Mouse (Mus musculus) heart, embryonic 14.5 days (tissue): ENCODE data around the gene Smad9. TPM values are rescaled to one million over a fixed set of nuclear protein-coding genes. Genes with fewer than 3 reads are reported as not detected.

Experiments
- ATAC-seq: fragments of 200-750 bp; cut with Nextera tagmentation; 2 replicates; pipeline ENCODE4 v1.8.0; 2017; ENCODE audit warnings: low read depth, moderate TSS enrichment; ENCODE audit not compliant: insufficient number of reproducible peaks, insufficient read depth, low FRiP score
- H3K27ac ChIP-seq, 2 experiments: fragments of 200-500 bp in 1 of 2; fragments of 300-500 bp in 1 of 2; sonication (generic) in 1 of 2; replicated peaks in 1 of 2; 2 replicates each; pipeline ENCODE4 v1.5.1; 2012 to 2014; ENCODE audit warnings: low read depth in 2 of 2, low read length in 2 of 2, control low read depth in 1 of 2, mild to moderate bottlenecking in 1 of 2, mixed read lengths in 1 of 2; ENCODE audit not compliant: control insufficient read depth in 1 of 2, insufficient read depth in 1 of 2
- H3K27me3 ChIP-seq: fragments of 300-500 bp; sonication (generic); 2 replicates; pipeline ENCODE4 v1.6.1; 2014; ENCODE audit warnings: mild to moderate bottlenecking, low read length, control low read depth; ENCODE audit not compliant: control insufficient read depth, insufficient read depth
- H3K36me3 ChIP-seq: fragments of 300-500 bp; sonication (generic); 2 replicates; pipeline ENCODE4 v1.6.1; 2014; ENCODE audit warnings: mild to moderate bottlenecking, control low read depth, low read length, mixed read lengths; ENCODE audit not compliant: control insufficient read depth, insufficient read depth
- H3K4me1 ChIP-seq, 2 experiments: fragments of 200-500 bp in 1 of 2; fragments of 300-500 bp in 1 of 2; sonication (generic) in 1 of 2; 2 replicates each; pipeline ENCODE4 v1.6.1; 2012 to 2014; ENCODE audit warnings: low read length in 2 of 2, control low read depth in 1 of 2, mixed read lengths in 1 of 2; ENCODE audit not compliant: control insufficient read depth in 2 of 2, insufficient read depth in 2 of 2
- H3K4me2 ChIP-seq: fragments of 300-500 bp; sonication (generic); 2 replicates; pipeline ENCODE4 v1.6.1; 2014; ENCODE audit warnings: mild to moderate bottlenecking, low read length
- H3K4me3 ChIP-seq, 2 experiments: fragments of 200-500 bp in 1 of 2; fragments of 300-500 bp in 1 of 2; sonication (generic) in 1 of 2; 2 replicates each; pipeline ENCODE4 v1.5.1; 2012 to 2014; ENCODE audit warnings: low read length in 2 of 2, mild to moderate bottlenecking in 2 of 2, control low read depth in 1 of 2, low read depth in 1 of 2, moderate library complexity in 1 of 2; ENCODE audit not compliant: control insufficient read depth in 1 of 2, insufficient read depth in 1 of 2
- H3K9ac ChIP-seq: fragments of 300-500 bp; sonication (generic); 2 replicates; pipeline ENCODE4 v1.6.1; 2014; ENCODE audit warnings: mild to moderate bottlenecking, low read length
- H3K9me3 ChIP-seq: fragments of 300-500 bp; sonication (generic); 2 replicates; pipeline ENCODE4 v1.6.1; 2016; ENCODE audit warnings: low read length, control low read depth; ENCODE audit not compliant: control insufficient read depth
- WGBS: fragments of 180-500 bp; shearing (Covaris S2); extraction: QIAGEN DNeasy Blood & Tissue Kit; methylation state at CpG from one replicate; pipeline ENCODE4 v1.1.7; 2014; 5-methylcytosine and 5-hydroxymethylcytosine counted together
- polyA plus RNA-seq: library from polyadenylated mRNA; unstranded; fragments of >200 nt; fragmentation: Nextera tagmentation; extraction: Ambion mirVana; gene quantifications from 2 replicates; pipeline ENCODE4 v1.2.1, GENCODE M21; 2014

The Smad9 gene
- polyA plus RNA-seq, 1 experiment from 2014 or later: 1.4 TPM

DNA sequence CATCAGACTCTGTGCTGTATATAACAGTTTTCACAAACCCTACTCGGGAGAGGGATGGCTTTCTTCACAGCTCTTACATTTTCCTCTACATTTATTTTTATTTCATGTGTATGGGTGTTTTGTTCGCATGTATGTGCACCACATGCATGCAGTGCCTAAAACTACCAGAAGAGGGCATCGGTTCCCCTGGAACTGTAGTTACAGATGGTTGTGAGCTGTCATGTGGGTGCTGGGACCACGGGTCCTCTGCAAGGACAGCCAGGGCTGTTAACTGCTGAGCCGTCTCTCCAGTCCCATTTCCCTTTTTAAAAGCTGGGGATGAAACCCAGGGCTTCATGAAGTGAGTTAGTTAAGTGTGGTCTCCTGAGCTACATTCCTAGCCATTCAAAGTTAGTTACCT lies 40.0 kb downstream of the Smad9 start:
- peaks cover 5% of the 10 kb centered on the region for H3K36me3 ChIP-seq
- H3K4me2 ChIP-seq: no peak overlapping the region
- no peak for ATAC-seq
- no peaks in the 10 kb centered on the region for H3K27me3 ChIP-seq
- no peak overlapping the region for H3K9ac ChIP-seq
- H3K9me3 ChIP-seq: peaks cover 8% of the 10 kb centered on the region; the same call in 1 of the 2 replicates
- no peak overlapping the region for H3K27ac ChIP-seq
- H3K4me3 ChIP-seq: no peak overlapping the region
- H3K4me1 ChIP-seq: peaks cover 3 to 11% of the 10 kb centered on the region in 2 experiments
- 89% methylated on average over 5 of the region's 5 CpGs for whole genome bisulfite sequencing

DNA sequence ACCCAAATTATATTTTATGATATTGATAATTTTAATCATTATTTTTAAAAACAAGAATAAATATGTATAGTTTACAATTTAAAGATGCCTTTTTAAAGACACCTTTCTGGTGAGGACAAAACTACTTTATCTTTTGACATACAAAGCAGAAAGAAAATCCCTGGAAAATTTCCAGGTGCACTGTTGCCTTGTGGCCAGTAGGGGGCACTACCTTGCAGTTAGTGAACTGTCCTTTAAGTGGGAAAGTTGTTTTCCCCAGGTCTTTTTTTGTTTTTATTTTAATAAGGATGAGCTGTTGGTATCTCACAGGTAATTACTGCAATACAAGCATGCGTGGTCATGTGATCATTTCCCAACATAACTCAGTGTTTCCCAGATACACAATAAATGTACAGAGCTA lies 40.4 kb downstream of the Smad9 start:
- no peak overlapping the region for H3K4me2 ChIP-seq
- no peak overlapping the region for H3K27ac ChIP-seq
- H3K9me3 ChIP-seq: peaks cover 8% of the 10 kb centered on the region; the same call in 1 of the 2 replicates
- ATAC-seq: no peak
- no peaks in the 10 kb centered on the region for H3K27me3 ChIP-seq
- H3K36me3 ChIP-seq: peaks cover 5% of the 10 kb centered on the region
- 91% methylated on average over 1 of the region's 1 CpGs for WGBS
- H3K4me1 ChIP-seq: peaks cover 3 to 11% of the 10 kb centered on the region in 2 experiments
- no peak overlapping the region for H3K9ac ChIP-seq
- no peak overlapping the region for H3K4me3 ChIP-seq

DNA sequence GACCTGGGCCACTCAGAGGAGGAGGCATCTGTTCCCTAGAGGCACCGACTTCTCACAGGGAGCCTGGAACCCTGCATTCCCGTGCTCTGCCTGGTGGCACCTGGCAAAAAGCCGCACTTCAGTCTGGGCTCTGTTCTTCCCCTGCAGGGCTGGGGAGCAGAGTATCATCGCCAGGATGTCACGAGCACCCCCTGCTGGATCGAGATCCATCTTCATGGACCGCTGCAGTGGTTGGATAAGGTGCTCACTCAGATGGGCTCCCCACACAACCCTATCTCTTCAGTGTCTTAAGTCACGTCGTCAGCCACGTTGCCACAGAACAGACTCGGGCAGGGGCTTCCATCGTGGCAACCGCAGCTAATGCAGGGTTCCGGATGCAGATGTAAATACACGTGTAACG lies 41.8 kb downstream of the Smad9 start:
- Histone ChIP-seq H3K36me3 (peaks cover 6% of the 10 kb centered on the region), H3K9me3 (peaks cover 8% of the 10 kb centered on the region; the same call in 1 of the 2 replicates), H3K4me1 (peaks cover 3 to 11% of the 10 kb centered on the region in 2 experiments), H3K27me3 (no peaks in the 10 kb centered on the region), H3K9ac (no peak overlapping the region), H3K4me2 (peak overlapping the region; percentile 25; the same call in 1 of the 2 replicates), H3K27ac (no peak overlapping the region), H3K4me3 (no peak overlapping the region)
- 33% methylated on average over 16 of the region's 16 CpGs for WGBS
- no peak for ATAC-seq

DNA sequence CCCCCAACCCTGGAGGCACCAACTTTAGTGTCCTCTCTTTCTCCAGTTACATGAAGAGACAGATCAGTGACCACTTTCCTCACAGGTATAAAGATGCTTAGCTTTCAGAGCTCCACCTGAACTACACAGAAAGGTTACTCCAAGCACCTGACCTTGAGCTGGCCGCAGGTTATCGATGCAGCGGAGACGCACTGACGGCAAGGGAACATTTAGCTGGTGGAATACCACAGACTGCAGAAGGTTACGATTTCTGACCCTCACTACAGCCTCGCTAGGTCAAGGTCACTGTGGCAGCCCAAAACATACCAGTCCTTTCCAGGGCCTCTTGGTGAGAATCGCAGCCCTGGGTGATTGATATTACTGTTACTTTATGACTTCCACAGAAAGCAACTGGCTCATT lies 48.3 kb downstream of the Smad9 start:
- H3K4me3 ChIP-seq: no peak overlapping the region
- H3K9me3 ChIP-seq: no peaks in the 10 kb centered on the region
- ATAC-seq: no peak
- no peak overlapping the region for H3K27ac ChIP-seq
- H3K36me3 ChIP-seq: peaks cover 27% of the 10 kb centered on the region
- no peak overlapping the region for H3K4me2 ChIP-seq
- H3K27me3 ChIP-seq: no peaks in the 10 kb centered on the region
- no peak overlapping the region for H3K9ac ChIP-seq
- peaks cover 3% of the 10 kb centered on the region in 2 experiments; a peak in 2 of 4 replicates for H3K4me1 ChIP-seq
- WGBS: 92% methylated on average over 8 of the region's 8 CpGs

DNA sequence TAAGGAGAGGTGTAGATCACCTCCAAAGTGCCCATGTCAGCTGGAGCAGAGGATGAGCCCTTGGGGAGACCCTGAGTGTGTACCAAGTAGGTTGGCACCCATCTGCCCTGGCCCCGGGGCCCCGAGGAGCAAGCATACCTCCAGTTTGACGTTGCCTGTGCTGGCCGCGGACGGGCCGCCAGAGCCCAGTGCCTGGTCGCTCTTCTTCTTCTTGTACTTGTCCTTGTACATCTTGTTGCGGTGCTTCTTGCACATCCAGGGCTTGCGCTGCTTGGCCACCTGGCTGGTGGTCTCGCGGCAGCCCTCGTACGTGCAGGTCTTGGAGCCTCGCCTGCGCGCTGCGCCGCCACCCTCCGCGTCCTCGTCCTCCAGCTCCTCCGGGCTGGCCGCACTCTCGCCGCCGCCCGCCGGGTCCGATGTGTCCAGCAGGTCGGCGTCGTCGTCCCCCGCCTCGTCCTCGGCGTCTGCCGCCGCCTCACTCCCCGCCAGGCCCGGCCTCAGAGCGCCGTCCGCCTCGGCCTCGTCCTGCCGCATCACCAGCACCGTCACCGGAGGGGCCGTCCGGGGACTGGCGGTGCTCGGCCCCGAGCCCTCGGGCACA lies 51.8 kb downstream of the Smad9 start:
- H3K9ac ChIP-seq: peak overlapping the region; percentile 96
- peaks cover 26% of the 10 kb centered on the region for H3K36me3 ChIP-seq
- peak overlapping the region; percentile 96 for H3K4me2 ChIP-seq
- no peaks in the 10 kb centered on the region for H3K27me3 ChIP-seq
- H3K4me1 ChIP-seq: peaks cover 3% of the 10 kb centered on the region in 2 experiments; a peak in 2 of 4 replicates
- WGBS: under 1% methylated on average over 55 of the region's 56 CpGs
- H3K4me3 ChIP-seq: peak overlapping the region; percentile 85 to 95
- peak; percentile 77 for ATAC-seq
- H3K27ac ChIP-seq: peak overlapping the region; percentile 81 to 93
- H3K9me3 ChIP-seq: no peaks in the 10 kb centered on the region

DNA sequence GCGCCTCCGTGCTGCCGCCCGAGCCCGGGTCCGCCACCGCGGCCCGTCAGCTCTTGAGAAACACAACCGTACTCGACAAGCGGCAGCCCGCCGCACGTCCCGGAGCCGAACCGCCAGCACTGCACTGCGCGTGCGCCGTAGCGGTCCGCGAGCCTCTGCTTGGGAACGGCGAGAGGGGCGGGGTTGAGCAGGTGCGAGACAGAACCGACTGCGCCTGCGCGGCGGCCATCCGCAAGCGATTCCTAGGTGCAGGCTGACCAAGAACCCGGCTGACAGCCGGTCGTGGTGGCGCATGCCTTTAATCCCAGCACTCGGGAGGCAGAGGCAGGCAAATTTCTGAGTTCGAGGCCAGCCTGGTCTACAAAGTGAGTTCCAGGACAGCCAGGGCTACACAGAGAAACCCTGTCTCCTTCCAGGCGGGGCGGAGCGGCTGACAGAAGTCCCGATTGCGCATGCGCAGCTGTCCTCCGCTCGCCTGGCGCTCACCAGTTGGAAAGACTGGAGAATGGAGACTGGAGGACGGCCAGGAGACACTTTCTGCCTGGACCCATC lies 52.4 kb downstream of the Smad9 start, which contains the start of gene Rfxap:
Gene Rfxap, minus strand, starts transcription at position 126 of the 552 bp plus-strand sequence.
- WGBS: under 1% methylated on average over 52 of the region's 52 CpGs
- Histone ChIP-seq H3K4me3 (peak within 1 kb of the TSS; percentile 85 to 95), H3K27me3 (no peaks in the 10 kb centered on the region), H3K9me3 (no peaks in the 10 kb centered on the region), H3K9ac (peak within 1 kb of the TSS; percentile 96), H3K4me1 (peaks cover 3% of the 10 kb centered on the region in 2 experiments; a peak in 2 of 4 replicates), H3K27ac (peak within 1 kb of the TSS; percentile 81 to 93), H3K4me2 (peak within 1 kb of the TSS; percentile 96), H3K36me3 (peaks cover 22% of the 10 kb centered on the region)
- ATAC-seq: peak; percentile 94

DNA sequence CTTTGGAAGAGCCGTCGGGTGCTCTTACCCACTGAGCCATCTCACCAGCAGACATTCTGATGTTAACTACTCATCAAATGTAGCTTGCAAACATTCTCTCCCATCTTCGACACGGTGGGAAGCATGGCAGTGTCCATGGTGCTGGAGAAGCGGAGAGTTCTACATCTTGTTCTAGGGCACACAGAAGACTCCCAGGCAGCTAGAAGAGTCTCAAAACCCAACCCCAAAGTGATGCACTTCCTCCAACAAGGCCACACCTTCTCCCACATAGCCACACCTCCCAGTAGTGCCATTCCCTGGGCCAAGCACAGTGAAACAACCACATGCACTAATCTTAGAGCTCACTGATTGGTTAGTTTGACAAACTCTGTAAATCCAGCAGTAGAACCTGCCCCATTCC lies 53.7 kb downstream of the Smad9 start:
- 43% methylated on average over 5 of the region's 5 CpGs for WGBS
- Histone ChIP-seq H3K9me3 (no peaks in the 10 kb centered on the region), H3K9ac (no peak overlapping the region), H3K4me1 (peaks cover 3% of the 10 kb centered on the region in 2 experiments; a peak in 2 of 4 replicates), H3K36me3 (peaks cover 9% of the 10 kb centered on the region), H3K4me2 (no peak overlapping the region), H3K27me3 (no peaks in the 10 kb centered on the region), H3K4me3 (no peak overlapping the region), H3K27ac (no peak overlapping the region)
- ATAC-seq: no peak
